Mouse (Mus musculus) mouse trophoblast stem cell (cell line): Measurements from ENCODE around the gene Ammecr1.

ENCODE experiments used
- in situ Hi-C, 2 experiments: fragments of 300-500 bp; cut with MseI, MboI; formaldehyde crosslinking; loops; 2 replicates in 1 of 2; 3 replicates in 1 of 2; pipeline ENCODE4 v1.15.1; 2025

The Ammecr1 gene

DNA sequence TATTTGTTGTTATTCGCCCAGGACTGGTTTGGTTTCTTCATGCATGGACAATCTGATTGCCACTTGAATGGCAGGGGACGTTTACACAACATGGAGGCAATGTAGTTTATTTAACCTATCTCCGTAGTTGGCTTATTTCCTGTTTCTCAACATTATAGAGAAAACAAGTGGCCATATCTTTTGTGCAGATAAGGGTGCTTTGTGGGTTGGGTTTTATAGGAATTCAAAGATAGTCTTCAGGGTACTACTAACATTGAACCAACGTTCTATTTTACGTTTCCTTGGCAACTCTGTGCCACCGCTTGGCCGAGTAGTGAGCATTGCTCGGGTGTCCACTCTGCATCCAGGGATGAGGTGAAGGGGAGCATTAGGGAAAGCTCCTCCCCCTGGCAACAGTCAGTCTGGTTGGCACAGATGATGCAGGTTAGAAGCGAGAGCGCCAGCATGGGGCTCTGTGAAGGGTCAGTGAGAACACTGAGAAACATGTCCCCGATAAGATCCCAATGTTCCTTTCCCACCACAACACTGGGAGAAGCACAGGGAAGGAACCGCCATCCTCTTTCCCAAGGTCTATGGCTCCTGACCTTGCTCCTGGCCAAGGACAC is 136.6 kb downstream of the Ammecr1 start:
- in situ Hi-C loops: loop anchor here in 1 of 2 experiments (25.0 kb wide), 1 partner anchor 607 kb away; no protein-coding TSS in a partner anchor

DNA sequence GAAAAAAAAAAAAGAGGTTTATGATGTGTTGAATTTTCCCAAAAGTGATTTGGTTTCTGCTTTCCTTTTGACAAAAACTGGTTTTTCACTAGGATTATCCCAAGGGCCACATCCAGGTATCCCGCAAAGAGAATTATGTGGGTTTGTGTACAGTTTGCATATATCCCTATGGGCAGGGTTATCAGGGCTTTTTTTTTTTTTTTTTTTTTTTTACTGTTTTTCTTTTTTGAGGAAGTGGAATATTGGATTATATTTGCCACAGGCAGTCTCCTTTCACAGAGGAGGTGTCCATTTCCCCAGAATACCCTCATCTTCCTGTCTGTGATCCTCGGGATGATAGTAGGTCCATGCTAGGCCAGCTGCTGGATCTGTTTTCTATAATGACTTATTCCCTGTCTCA is 137.3 kb downstream of the Ammecr1 start:
- in situ Hi-C loops: loop anchor here in 1 of 2 experiments (25.0 kb wide), 1 partner anchor 608 kb away; no protein-coding TSS in a partner anchor

DNA sequence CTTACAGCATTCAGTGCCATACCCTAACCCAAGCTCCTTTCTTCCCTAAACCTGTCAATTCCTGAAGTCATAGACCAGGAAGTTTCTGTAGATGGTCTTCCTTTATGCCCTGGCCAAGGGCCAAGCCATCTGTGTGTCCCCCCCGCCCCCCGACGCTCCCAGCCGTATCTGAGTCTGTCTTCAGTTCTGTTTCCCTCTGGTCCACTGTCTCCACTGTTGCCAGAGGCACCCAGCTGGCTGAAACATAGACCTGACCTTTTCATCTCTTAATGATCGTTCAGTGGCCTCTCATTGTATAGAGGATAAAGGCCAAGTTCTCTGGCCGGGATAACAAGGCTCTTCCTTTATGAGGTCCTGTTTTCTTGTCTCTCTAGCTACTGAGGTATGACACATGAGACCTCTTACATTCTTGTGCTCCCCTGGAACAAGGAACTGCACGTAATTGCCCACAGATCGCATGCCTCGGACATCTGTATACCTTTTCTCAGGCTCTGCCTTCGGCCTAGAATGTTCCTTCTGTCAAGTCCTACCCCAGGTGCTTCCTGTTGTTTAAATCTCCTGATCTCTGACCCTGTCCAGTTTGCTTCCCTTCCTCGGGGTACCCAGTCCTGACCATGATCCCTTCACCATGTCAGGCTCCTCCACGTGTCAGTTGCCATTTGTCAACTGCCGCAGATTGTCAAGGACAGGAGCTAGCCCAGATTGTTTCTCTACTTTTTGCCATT is 138.2 kb downstream of the Ammecr1 start:
- in situ Hi-C loops: loop anchor here in 1 of 2 experiments (25.0 kb wide), 1 partner anchor 609 kb away; no protein-coding TSS in a partner anchor

DNA sequence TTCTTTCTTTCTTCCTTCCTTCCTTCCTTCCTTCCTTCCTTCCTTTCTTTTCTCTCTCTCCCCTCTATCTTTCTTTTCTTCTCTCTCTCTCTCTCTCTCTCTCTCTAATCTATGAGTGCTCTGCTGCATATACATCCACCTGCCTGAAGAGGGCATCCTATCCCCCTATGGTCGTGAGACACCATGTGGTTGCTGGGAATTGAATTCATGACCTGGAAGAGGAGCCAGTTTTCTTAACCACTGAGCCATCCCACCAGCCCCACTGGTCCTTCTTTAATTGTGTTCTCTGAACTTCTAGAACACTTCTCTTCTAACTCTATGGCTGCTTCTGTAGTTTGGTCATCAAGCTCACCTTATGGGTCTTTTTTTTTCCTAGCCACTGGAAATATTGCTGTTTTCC is 138.9 kb downstream of the Ammecr1 start:
- in situ Hi-C loops: loop anchor here in 1 of 2 experiments (25.0 kb wide), 1 partner anchor 610 kb away; no protein-coding TSS in a partner anchor

DNA sequence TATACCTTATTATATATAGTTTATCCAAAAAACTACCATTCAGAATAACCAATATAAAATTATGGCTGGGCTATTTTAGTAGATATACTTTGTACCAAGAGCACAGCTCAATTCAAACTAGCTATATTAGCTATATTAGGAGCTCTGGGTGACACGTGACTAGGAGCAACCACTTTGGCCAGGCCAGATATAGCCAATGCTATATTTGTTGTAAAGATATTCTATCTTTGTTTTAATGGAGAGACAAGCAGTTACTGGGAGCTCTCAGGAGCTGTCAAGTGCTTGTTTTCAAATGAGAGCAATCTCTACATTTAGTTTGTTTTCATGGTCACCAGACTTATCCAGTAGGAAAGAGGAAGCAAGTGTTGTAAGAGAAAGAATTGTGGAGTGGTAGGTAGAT is 141.2 kb downstream of the Ammecr1 start:
- in situ Hi-C loops: loop anchor here in 1 of 2 experiments (25.0 kb wide), 1 partner anchor 612 kb away; no protein-coding TSS in a partner anchor

DNA sequence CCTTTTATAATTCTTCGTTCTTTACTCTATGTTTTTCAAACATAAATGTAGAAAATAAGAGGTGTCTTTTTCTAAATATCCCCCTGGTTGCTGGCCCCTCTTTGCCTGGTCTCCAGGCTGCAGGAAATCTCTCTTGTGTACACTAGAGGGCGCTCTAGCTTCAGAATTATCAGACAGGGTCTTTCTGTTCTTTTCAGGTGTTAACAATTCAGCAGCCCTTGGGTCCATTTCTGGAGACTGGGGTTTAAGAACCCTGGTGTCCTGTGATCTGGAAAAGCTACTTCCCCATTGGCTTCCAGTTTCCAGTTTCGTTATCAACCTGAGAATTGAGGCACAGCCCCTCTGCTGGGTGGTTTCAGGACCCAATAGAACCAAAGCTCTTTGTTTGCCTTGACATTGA is 144.7 kb downstream of the Ammecr1 start:
- in situ Hi-C loops: loop anchor here (5.0 to 25.0 kb wide), 2 partner anchors 230 to 615 kb away; no protein-coding TSS in a partner anchor

DNA sequence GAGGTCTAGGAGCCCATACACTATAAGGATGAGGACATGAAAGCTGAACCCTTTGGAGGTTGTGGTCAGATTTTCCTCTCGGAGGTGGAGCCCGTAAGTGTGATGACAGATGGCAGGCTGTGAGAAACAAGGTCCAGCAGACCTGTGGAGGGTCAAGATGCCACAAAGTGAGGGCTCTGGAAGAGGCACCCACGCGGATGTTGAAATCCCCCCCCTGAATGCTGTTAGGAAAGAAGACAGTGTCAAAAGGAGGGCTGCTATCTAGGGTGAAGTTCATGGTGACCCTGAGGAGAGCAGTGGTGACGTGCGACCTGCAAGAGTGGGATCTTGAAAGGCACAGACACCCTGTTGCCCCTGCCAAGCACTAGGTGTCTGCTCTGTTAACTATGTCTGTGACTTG is 145.3 kb downstream of the Ammecr1 start:
- in situ Hi-C loops: loop anchor here (5.0 to 25.0 kb wide), 2 partner anchors 231 to 616 kb away; no protein-coding TSS in a partner anchor

DNA sequence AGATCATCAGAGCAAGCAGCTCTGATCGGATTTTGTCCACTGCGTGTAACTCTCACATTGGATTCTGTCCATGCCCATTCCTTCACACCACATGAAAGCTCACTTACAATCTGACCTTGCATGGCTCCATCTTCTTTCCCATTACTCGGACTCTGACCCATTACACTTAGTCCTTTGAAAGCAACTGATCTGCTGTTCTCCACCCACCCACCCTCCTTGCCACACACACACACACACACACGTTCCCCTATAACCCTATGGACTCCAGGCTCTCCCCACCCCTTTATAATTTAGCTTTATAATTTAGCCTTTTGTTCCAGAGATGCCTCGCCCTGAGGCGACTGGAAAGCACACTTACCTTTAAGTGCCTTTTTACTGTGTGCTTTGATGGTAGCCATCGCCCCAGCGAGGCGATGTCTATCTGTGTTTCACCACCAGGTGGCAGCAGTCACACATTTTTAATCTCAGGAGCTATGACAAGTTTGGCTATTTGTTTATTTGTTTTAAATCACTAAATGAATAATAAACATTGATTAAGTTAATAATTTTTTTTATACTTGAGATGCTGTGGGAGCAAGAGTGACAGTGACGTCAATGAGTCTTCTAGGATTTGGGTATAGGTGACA is 148.4 kb downstream of the Ammecr1 start:
- in situ Hi-C loops: loop anchor here in 1 of 2 experiments (25.0 kb wide), 1 partner anchor 619 kb away; no protein-coding TSS in a partner anchor

DNA sequence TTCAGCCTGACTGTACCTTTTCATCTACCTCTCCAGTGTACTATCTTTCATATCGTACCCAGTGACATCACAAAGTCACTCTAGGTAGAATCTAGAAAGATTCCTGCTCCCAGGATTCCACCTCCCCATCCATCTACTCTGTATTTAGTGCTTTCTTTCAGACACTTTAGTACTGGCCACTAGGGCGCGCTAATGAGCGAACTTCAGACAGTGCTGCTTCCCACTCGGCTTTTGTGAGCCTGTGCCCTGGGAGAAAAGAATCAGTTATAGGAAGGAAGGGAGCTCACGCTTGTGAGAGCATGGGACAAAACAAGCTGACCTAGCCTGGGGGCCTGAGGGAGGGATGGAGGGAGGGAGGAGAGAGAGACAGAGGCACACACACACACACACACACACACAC is 153.4 kb downstream of the Ammecr1 start:
- in situ Hi-C loops: loop anchor here in 1 of 2 experiments (25.0 kb wide), 1 partner anchor 624 kb away; no protein-coding TSS in a partner anchor

DNA sequence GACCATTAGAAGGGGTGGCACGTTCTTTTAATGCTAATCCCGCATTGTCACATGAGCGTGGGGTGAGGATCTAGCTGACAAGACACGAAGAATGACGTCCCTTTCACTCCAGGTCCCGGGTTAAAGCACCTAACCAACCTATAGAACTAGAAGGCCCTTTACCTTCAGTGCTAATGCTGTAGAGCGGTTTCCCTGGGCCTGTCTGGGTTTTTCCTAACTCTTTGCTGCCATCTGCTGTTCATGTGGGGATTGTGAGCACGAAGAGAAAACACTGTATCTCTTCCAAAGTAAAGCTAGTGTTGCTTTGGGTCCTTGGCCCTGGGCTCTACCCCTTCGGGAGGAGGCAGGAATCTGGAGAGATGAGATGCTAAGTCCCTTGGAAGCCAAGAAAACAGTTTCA is 158.1 kb downstream of the Ammecr1 start:
- in situ Hi-C loops: loop anchor here (5.0 to 25.0 kb wide), 3 partner anchors 254 to 629 kb away; no protein-coding TSS in a partner anchor

DNA sequence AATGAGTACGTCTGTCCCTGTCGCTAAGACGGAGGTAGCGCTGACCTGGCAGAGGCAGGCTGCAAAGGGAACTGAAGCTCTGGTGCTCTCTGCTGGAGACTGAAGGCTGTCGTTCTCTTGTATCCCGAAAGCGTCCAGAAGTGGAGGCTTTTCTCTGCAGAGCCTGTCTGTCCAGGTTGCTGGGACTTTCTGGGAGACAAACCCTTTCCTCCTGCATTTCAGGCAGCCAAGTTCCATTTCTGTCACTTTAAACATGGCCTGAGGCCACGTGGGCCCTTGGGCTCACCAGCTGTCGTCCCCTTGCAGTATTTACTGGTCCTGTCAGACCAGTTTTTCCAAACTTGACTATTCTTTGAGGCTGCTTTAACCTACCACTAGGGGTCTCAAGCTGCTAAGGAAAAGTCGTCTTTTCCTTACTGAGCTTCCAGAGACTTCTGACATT is 159.9 kb downstream of the Ammecr1 start:
- in situ Hi-C loops: loop anchor here (5.0 to 25.0 kb wide), 3 partner anchors 252 to 631 kb away; no protein-coding TSS in a partner anchor

DNA sequence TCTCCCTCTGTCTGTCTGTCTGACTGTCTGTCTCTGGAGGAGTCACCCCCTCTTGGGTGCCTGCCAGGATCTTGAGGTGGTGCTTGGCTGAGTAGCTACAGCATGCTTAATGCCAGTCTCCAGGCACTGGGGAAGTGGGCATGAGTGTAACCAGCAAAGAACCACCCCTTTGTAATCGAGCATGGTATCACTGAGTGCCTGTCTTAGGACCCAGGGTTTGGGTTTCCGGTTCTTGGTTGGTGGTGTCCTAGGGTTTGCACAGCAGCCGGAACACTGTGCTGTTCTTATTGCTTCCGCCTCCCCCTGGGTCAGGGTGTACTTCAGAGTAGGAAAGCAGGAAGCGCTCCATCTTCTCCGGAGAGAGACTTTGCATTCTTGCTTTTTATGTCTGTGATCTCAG is 160.4 kb downstream of the Ammecr1 start:
- in situ Hi-C loops: loop anchor here (5.0 to 25.0 kb wide), 3 partner anchors 251 to 631 kb away; no protein-coding TSS in a partner anchor

DNA sequence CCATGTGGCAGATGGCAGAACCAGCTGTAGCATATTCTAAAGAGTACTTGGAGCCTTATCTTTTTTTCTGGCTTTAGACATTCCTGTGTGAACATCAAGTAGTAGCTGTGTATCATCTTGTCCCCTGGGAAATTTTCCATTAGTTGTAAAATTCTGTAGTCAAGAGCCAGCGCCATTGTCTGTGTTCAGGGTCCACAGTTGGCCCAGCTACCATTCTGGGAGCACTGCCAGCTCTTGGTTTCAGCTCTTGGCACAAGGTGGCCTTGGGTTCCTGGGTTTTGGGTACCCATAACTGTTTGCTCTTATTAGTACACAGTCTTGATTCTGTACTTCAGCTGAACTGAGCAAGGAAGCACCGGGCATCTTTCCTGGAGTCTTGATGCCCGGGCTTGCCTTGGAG is 161.9 kb downstream of the Ammecr1 start:
- in situ Hi-C loops: loop anchor here (10.0 to 25.0 kb wide), 2 partner anchors 250 to 633 kb away; no protein-coding TSS in a partner anchor
